Comparison of ENCODE assay signal across 1 mouse cellular context in genomic region chr7:28169489-28170422, GRCm38 (mm10).
A peak's percentile ranks its signal among the peaks of the same experiment; 100 is the strongest.
TF ChIP-seq lines count a peak whose summit lies in the region.

Gene Fbl (plus strand): TSS chr7:28169710.

TF ChIP-seq in CH12.LX, 34 proteins besides CTCF, POLR2A, EP300 and RAD21 (continued from another document):
- TF ChIP-seq MAZ (IDR thresholded peaks at IDR 0.05; ENCODE audit: low read depth, low read length) (no peak), JUND (conservative IDR thresholded peaks at IDR 0.05; ENCODE audit: low read depth, low read length) (no peak), USF1 (IDR thresholded peaks at IDR 0.05; ENCODE audit: low read depth, low read length) (peak; percentile 63), USF2 (conservative IDR thresholded peaks at IDR 0.05; ENCODE audit: low read depth, low read length) (peak; percentile 50), JUN (IDR thresholded peaks at IDR 0.05; ENCODE audit: insufficient read depth, low read depth, low read length) (no peak), ZMIZ1 (IDR thresholded peaks at IDR 0.05; ENCODE audit: low read depth, low read length) (peak; percentile 79; the same call in 1 of the 2 replicates), ZC3H11A (IDR thresholded peaks at IDR 0.05; ENCODE audit: low read depth, low read length) (no peak), NRF1 (IDR thresholded peaks at IDR 0.05; ENCODE audit: low read depth, low read length) (peak; percentile 88), ZKSCAN1 (IDR thresholded peaks at IDR 0.05; ENCODE audit: borderline replicate concordance, low read depth, low read length) (no peak), TCF12 (IDR thresholded peaks at IDR 0.05; ENCODE audit: low read depth, low read length) (peak; percentile 72), ELF1 (IDR thresholded peaks at IDR 0.05; ENCODE audit: low read depth, low read length) (peak; percentile 97), SMC3 (IDR thresholded peaks at IDR 0.05; ENCODE audit: low read depth, low read length) (no peak), GABPA (IDR thresholded peaks at IDR 0.05; ENCODE audit: insufficient replicate concordance, low read depth, low read length) (no peak), ETS1 (conservative IDR thresholded peaks at IDR 0.05; ENCODE audit: low read depth, low read length) (no peak), MAX (IDR thresholded peaks at IDR 0.05; ENCODE audit: low read length) (peak; percentile 93), HCFC1 (IDR thresholded peaks at IDR 0.05; ENCODE audit: low read depth, low read length) (peak; percentile 73), SIN3A (IDR thresholded peaks at IDR 0.05; ENCODE audit: low read length) (peak; percentile 97), POLR2AphosphoS2 (IDR thresholded peaks at IDR 0.05; ENCODE audit: low read depth, low read length) (peak; percentile 45; the same call in 1 of the 2 replicates), IRF4 (IDR thresholded peaks at IDR 0.05; ENCODE audit: low read depth, low read length) (no peak), CHD2 (IDR thresholded peaks at IDR 0.05; ENCODE audit: low read length) (no peak), KAT2A (IDR thresholded peaks at IDR 0.05; ENCODE audit: insufficient replicate concordance, low read length) (no peak)
